Mouse (Mus musculus) frontal cortex, adult (tissue): ENCODE data around the gene Tmem256.
"Not testable (repeated sequence)": the region's sequence is repeated elsewhere in the genome, so short reads cannot be mapped to it uniquely, and the experiment has no call there.

Experiments used
- ATAC-seq: cut with Nextera tagmentation; 2 replicates; pipeline ENCODE4 v1.9.2; 2017; ENCODE audit warnings: mild to moderate bottlenecking, moderate library complexity, mixed read lengths; ENCODE audit not compliant: low TSS enrichment

The Tmem256 gene

DNA sequence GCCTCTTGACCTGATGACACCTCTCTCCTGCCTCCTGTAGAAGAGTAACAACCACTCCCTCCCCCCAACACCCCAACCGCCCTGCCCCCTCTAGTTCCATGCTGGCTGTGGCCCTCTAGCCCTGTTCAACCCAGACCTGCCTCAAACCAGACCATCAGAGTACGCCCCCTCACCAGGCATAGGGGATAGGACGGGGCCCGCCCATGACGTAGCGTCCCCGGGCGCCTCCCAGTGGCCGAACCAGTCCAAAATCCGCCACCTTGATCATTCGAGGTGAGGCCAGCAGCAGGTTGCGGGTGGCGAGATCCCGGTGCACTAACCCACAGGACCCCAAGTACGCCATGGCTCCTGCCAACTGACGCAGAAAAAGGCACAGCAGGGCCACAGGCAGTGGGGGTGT, 17.0 kb downstream of the Tmem256 start:
- ATAC-seq: no peak

DNA sequence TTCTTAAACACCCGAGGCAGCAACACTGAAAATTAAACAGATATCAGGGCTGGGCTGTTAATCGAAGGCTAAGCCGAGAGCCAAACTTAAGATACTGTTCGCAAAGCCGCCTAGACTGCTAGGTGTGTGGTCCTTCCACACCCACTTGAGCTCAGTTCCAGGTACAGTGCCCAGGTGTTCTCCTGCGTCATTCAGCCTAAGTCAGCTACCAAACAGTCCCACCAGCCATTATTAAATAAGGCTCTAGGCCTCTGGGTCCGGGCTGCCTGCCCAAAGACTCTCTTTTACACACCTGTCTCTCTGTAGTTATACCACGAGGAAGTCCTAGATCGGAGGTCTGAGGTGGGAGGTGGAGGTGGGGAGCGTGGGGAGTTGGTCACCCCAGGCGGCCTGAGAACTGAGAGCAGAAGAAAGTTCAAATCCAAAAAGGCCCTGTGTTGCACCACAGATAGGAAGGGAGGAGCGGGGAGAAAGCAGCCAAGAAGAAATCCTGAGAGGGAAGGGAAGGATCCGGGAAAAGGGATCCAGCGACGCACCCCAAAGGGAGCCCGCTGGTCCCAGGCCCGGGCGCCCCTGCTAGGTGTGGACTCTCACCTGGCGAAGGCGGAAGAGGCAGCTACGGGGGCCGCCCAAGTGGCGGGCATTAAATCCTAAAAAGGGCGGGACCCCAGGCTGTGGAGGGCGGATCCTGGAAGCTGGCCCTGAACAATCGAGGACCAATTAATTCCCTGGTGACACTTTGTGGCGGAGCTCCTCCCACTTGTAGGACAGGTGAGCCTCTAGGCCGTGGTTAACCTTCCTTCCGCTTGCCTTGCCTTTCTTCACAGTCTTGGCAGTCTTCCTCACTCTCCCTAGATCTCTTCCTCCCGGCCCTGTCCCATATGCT, 20.0 kb downstream of the Tmem256 start, which contains the start of gene Tnk1:
Gene Tnk1, minus strand, starts transcription at position 618 of the 886 bp plus-strand sequence.
- ATAC-seq: no peak

DNA sequence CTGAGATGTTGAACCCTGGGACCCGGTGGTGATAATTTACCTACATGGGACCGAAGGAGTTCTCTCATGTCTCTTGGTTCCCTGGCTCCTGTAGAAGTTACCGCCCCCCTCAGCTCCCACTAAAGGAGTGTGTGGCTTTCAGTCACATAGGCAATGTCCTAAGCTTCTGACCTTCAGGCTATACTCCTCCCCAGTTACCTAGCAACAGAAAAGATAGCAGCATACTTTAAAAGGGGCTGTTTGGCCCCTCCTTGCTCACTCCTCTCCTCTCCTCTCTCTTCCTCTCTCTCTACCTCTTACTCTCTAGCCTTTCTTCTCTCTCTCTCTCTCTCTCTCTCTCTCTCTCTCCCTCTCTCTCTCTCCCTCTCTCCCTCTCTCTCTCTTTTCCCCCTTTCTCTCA, 25.4 kb downstream of the Tmem256 start:
- not testable (repeated sequence) for ATAC-seq

DNA sequence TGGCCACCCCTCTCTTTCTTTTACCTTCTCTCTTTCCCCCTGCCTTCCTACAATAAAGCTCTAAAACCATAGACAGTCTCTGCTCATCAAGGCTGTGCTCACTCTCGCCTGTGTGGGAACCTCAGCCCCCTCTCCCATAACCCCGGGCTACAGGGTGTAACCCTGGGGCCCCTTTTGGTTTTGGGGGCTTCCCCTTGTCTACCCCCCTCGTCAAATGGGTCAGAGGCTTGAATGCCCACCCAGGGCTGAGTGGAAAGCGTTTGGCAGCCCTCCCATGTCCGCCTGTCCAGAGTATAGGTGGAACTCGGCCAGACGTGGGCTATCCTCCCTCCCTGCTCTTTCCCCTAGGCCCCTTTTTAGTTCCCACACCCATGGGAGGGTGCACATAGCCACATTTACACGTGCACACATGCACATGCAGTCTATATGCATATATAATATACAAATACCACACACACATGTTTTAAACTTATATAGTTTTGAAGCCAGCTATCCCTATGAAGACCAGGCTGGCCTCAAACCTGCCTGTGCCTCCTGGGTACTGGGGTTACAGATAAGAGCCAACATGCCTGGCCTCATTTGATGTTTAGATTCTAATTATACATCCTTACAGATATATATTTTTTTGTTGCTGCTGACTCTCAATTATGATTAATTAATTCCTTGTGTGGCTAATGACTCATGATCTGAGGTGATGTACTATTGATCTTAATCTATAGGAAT, 26.0 kb downstream of the Tmem256 start:
- no peak for ATAC-seq

DNA sequence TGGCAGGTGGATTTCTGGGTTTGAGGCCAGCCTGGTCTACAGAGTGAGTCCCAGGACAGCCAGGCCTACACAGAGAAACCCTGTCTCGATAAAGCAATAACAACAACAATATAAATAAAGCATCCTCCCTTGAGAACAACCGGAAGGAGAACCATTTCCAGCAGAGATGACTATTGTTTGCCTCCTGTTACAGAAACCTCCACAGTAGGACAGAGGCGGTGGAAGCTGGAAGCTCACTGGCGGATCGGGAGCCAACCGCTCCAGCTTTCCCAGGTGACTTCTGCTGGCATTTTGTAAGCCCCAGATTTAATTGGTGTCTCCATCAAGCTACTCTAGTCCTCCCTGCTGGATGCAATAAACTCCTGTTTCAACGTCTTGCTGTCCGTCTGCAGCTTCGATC, 27.2 kb downstream of the Tmem256 start:
- no peak for ATAC-seq

DNA sequence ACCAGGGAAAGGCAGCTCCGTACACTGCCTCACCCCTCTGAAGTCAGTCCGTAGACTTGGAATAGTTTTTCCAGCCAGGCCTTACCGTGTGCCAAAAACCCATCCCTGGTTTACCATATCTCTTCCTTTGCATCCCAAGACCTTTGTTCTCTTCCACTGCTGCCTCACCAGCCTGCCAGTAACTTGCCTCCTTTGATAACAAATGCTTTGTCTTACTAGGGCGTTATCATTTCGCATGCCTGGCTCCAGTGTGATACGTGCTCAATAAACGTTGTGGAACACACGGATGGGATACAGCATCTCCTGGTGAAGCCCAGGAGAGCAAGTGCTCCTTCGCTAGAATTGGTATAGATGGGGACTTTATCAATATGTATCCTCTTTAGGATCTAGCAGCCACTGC, 29.0 kb downstream of the Tmem256 start:
- ATAC-seq: no peak

DNA sequence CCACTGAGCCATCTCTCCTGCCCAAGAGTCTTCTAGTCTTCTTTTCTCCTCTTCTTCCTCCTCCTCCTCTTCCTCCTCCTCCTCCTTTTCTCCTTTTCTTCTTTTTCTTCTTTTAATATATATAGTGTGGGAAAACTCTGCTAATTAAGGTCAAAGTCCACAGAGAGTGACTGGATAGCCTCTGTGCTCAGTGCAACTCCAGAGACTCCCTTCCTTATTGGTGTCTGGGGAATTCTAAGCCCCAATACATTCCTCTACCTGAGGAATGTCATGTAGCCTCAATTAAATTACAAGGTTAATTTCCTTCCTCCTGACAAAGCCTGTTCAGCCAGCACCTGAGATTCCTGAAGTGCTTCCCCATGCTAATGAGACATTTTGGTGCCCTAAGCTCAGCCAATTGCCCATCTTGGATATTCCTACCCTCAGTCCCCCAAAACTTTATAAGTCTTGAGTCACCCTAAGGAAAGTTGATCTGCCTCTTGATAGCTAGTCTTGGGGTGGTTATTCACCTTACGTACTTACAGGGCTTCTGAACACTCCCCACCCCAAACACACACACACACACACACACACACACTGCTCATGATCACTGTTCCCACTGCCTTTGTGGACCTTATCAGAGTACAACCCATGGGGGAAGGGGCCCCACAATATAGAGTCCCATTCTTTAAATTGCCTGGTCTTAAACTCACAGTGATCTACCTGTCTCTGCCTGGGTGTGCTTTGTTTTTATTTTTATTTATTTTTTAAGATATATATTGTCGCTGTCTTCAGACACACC, 32.2 kb downstream of the Tmem256 start:
- no peak for ATAC-seq

DNA sequence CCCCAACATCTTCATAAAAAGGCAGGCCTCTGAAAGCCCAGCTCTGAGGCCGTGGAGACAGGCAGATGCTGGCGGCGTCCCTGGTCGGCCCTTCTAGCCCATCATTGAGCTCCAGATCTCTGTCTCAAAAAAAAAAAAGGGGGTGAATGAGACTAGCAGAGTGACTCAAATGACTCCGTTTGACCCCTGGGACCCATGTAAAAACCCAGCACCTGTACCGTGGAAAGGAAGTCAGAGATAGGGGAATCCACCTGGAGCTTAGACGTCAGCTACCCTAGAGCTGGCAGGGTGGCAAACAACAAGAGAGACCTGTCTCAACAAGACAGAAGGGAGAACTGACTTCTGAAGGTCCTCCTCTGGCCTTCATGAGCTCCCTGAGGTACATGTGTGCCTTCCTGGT, 33.5 kb downstream of the Tmem256 start:
- ATAC-seq: no peak

DNA sequence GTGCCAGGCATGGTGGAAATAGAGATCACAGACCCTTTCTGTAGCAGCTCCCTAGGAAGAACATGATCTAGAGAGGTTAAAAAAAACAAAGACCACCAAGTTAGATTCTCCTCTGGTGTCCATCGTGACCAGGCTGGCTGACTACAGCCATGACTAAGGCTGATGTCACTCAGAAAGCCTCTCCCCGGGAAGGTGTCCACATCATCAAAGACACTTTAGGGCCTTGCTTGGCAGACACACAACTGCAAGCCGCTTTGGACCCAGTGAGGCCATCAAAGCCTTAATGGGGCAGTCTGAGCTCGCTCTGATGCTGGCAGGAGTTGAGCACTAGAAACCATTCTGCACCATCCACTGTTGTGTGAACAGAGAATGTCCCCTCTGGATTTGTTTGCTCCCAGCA, 34.1 kb downstream of the Tmem256 start:
- ATAC-seq: no peak

DNA sequence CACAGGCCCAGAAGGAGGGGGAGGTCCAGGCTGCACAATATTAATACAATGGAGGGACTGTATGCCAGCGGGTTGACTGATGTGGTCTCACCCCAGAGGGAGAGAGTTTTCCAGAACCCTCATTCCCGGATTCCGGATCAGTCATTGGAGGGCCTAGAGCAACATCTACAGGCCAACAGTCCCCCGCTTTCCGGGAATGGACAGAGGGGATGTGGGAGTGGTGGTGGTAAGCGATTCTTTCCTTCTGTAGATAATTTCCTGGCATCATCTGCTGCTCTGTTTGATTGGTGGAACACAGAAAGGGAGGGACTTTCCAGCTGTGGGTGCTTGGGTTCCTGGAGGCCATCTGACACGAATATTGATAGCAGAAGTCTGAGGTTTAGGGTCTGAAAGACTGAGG, 37.9 kb downstream of the Tmem256 start:
- no peak for ATAC-seq

DNA sequence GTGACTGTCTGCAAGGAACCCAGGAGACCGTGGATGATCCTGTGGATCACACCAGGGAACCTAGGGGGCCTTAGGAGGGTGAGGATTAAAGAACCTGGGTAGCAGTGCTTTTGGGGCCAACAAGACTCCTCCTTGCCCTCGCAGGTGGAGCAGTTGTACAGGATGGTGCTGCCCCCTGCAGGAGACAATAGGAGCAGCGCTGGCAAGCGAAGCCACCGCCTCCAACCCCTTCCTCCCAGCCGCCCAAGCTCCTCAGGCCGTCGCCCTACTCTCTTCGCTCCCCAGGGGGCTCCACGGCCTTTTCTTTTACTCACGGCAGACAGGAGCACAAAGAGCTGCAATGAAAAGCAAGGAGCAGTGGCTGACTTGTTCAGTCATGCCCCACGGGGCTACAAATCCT, 38.6 kb downstream of the Tmem256 start:
- ATAC-seq: peak; percentile 66; the same call in 1 of the 2 replicates

DNA sequence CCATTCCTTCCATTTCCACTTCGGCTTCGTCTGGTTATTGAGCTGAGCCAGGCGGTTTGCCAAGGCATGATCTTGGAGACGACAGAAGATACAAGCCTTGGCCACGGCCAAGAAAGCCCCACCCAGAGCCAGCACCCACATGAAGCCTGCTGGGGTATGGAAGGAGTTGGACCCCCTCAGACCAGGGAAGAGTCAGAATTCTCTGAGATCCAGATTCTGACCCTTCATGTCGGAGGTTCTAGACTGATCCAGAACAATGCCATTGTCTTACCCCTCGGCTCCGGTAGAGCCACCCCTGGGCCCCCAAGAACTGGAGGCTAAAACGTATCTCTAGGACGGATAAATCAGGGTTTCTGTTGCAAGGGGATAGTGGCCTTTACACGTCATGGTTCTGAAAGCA, 39.6 kb downstream of the Tmem256 start, which contains the start of gene Tmem95:
Gene Tmem95, minus strand, starts transcription at position 141 of the 400 bp plus-strand sequence.
- ATAC-seq: no peak

DNA sequence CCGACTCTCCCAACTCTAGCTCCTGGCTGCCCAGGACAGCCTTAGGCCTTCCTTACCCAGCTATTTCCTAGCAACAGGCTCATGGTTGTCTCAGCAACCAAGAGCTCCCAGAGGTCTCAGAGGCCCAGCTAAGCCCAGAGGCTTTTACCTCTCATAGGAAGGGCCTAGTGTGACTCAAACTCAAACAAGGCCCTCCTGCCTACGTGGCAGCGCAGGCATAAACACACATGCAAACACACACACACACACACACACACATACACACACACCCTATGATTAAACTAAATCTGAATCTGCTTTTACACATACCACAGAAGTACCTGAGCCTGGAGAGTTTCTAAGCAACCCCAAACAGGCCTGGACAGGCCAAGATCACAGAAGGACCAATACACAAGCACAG, 40.1 kb downstream of the Tmem256 start:
- ATAC-seq: no peak

DNA sequence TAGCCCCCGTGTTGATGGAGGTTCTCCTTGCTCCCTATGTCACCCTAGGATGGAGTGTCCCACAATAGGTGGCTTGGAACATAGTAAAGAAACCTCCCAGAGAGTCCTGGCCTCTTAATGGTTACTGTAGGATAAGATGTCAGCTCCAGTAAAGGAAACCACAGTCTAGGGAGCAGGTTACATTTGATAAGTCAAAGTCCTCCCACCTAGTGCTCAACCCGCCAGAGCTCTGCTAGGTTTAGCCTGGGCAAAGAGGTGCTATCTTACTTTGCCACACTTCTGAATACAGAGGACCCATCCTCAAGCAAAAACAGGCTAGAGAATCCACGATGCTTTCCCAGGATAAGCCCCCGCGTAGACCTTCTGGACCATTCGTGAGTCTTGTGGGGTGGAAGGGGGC, 40.6 kb downstream of the Tmem256 start:
- no peak for ATAC-seq

DNA sequence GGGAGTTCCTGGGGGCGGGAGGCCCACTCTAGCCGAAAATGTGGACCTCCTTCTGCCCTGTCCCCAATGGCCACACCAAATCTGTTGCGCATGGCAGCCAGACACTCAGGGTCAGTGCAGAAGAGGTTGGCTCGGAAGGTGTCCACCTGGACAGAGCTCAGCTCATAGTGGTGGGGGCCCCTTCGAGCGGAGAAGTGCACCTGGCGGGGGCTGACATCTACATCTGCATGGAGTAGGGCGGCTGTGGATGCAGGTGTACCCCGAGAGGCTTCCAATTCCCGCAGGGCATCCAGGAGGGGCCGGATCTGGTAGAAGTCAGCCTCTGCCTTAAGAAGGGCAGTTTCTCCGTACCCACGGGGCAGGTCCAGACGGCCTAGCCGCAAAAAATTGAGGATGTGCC, 41.4 kb downstream of the Tmem256 start:
- no peak for ATAC-seq

DNA sequence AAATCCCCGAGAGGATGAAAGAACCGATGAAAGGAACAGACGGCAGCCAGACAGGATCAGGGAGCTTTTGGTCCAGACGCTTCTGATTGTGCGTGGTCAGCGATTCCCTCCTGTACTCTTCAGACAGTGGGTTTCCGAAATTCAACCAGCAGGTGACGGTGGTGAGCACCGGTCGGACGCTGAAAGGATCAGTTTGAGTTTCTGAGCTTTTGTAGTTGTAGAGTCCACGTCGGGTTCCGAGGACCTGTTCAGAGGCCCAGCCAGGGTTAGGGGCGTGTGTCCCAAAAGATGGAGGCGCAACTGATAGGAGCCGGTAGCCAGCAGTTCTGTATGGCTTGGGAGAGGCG, 42.2 kb downstream of the Tmem256 start:
- 0 out of 2 replicates have a peak, but pooled peaks have one; percentile 35 for ATAC-seq

DNA sequence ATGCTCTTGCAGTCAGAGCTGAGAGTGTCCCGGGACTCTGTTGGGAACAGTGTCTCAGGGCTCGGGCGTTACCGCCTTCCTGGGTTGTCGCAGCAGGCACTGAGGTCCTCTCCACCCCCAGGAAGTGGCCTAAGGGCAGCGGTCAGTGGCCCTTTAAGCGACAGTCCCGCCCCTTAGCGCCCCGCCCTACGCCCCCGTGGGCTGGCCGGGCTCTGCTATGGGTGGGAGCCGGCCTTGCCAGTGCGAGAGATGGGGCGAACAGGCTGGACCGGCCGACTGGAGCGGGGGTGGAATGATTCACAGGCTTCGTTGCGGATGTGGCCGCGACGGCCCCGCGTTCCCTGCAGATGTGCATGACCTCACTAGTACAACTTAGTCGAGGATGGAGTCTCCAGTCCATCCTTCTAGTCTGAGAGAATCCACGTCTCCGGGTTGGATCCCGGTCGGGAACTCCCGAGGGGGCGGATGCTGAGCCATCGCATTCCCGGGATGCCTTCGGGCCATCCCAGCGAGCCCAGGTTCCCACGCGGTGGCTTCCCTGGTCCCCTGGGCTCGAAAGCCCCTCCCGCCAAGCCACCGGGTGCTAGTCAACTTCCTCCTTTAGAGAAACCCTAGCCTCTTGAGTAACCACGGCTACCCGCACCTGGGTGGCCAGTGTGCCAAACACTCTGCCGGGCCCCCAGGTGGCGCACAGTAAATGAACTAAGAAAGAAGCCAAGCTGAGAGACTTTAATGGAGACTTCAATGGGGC, 42.7 kb downstream of the Tmem256 start, which contains the start of gene Kctd11:
Gene Kctd11, minus strand, starts transcription at position 554 of the 751 bp plus-strand sequence.
- ATAC-seq: peak; percentile 62; the same call in 1 of the 2 replicates

DNA sequence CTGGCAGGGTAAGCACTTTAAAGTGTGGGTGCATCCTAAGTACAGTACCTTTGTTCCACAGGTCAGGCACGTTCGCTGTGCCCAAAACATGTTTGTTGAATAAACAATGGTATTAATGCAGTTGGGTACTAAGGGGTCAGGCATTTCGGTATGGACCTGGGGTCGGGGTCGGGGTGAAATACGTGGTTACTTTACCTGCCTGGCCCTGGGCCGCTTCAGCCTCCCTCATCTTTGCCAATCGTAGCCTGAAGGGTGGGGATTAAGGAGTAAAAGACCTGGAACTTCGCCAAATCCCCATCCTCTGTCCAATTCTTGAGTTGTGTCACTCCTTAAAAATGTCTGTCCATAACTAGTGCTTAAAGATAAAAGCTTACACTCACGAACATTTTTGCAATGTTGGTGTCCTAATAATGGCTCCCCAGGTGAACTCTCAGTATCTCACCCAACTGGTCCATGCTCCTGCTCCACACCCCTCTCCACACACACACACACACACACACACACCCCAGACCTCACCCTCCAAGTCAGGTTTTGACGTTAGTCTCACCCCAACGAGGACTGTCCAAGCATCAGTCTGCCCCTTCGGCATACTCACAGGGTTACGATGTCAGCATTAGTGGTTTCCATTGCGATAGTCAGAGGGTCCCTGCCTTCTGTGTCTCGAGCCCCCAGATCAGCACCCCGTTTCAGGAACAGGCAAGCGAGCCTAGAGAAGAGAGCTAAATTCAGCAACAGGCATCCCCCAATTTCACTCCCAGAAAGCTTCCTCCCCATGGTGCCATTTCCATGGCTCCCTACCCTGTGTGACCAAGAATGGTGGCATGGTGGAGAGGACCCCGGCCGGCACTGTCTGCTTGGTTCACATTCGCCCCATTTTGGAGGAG, 43.7 kb downstream of the Tmem256 start:
- ATAC-seq: no peak

DNA sequence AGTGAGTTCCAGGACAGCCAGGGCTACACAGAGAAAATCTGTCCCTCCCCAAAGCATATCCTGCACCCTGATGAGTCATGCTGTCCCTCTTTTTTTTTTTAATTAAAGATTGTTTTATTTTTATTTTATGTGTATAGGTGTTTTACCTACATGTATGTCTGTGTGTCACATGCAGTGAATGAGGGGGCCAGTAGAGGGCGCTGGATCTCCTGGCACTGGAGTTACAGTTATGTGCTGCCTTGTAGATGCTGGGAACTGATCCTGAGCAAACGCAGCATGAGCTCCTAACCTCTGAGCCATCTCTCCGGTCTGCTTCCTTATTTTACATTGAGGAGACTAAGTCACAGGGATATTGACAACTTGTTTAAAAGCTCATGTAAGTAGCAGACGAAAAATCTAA, 44.8 kb downstream of the Tmem256 start:
- no peak for ATAC-seq

DNA sequence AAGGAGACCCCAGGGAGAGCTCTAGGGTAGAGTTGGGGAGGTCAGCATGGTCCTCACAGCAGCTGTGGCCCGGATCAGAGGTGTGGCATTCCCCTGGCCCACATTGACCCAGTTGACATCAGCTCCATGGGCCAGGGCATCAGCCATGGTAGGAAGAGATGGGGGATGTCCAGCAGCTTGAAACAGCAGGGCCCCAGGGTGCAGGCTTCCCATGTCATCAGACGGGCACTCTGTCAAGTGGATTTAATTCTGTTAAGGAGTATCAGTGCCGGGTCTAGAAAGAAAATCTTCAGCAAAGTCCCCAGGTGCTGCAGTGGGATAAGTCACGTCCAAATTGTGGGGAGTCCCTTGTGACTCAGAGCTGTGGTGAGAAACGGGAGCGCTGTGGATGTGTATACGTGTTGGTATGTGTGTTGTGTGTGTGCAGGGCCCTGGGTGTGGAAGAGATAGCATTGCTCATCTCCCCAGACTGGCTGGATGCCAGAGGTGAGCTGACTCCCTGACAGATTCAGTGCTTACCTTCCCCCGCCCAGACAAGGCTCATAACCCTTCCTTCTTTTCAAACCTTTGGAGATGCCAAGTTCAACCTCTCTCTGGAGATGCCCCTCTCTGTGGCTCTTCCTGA, 45.3 kb downstream of the Tmem256 start:
- ATAC-seq: no peak
